Mouse (Mus musculus) lung, adult 2 months (tissue): ENCODE measurements around the gene Cbwd1.

Experiments
- CTCF ChIP-seq: fragments of 200-500 bp; IDR thresholded peaks from 2 replicates; pipeline ENCODE4 v1.5.1; 2011; ENCODE audit warnings: mild to moderate bottlenecking, low read length, control low read depth; ENCODE audit not compliant: insufficient read depth
- POLR2A ChIP-seq: fragments of 200-500 bp; IDR thresholded peaks from 2 replicates; pipeline ENCODE4 v1.6.1; 2011; ENCODE audit warnings: low read depth, mild to moderate bottlenecking, control low read depth, low read length, borderline replicate concordance; ENCODE audit errors: extremely low read depth

DNA sequence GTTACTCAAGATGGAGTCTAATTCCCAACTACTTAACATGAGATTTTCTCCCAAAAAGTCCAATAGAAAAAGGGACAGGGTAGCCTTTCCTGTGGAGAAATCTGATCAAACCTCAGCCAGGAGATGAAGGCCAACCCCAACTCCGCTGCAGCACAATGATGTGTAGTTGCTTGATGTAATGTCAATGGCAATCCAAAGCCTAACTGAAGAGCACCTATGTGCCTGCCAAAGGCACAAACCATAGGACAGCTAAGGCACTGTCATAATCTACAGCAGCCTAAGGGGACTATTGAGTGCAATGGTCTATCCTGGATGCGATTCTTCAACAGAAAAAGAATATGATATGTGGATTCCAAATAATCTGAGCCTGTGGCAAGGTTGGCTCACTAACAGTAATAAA, 58.6 kb downstream of the Cbwd1 start:
- TF ChIP-seq CTCF (no peak), POLR2A (no peak)
